Mouse (Mus musculus) limb, embryonic 10.5 days (tissue): ENCODE data around the gene Nxn. TPM values are rescaled to one million over a fixed set of nuclear protein-coding genes. Genes with fewer than 3 reads are reported as not detected.
A peak's percentile ranks its signal among the peaks of the same experiment; 100 is the strongest.

Experiments
- DNase-seq: peaks from one replicate; pipeline ENCODE4 v3.0.0-alpha.2; 2017; ENCODE audit warnings: low spot score
- H3K27ac ChIP-seq: fragments of 300-500 bp; sonication (generic); 2 replicates; pipeline ENCODE4 v1.5.1; 2016; ENCODE audit warnings: mild to moderate bottlenecking
- H3K27me3 ChIP-seq: fragments of 300-500 bp; sonication (generic); 2 replicates; pipeline ENCODE4 v1.6.1; 2016; ENCODE audit warnings: low read depth, mild to moderate bottlenecking; ENCODE audit not compliant: poor library complexity, severe bottlenecking
- H3K36me3 ChIP-seq: fragments of 300-500 bp; sonication (generic); 2 replicates; pipeline ENCODE4 v1.6.1; 2016; ENCODE audit warnings: mild to moderate bottlenecking, moderate library complexity
- H3K4me1 ChIP-seq: fragments of 300-500 bp; sonication (generic); 2 replicates; pipeline ENCODE4 v1.6.1; 2016
- H3K4me3 ChIP-seq: fragments of 300-500 bp; sonication (generic); 2 replicates; pipeline ENCODE4 v1.5.1; 2016; ENCODE audit warnings: mild to moderate bottlenecking, moderate library complexity
- H3K9me3 ChIP-seq: fragments of 300-500 bp; sonication (generic); replicated peaks from 2 replicates; pipeline ENCODE4 v1.6.1; 2016; ENCODE audit warnings: mild to moderate bottlenecking
- WGBS: fragments of 180-500 bp; shearing (Covaris S2); methylation state at CpG from one replicate; pipeline ENCODE4 v1.1.7; 2016; 5-methylcytosine and 5-hydroxymethylcytosine counted together
- polyA plus RNA-seq: library from polyadenylated mRNA; unstranded; fragments of >200 nt; fragmentation: Nextera tagmentation; extraction: Ambion mirVana; gene quantifications from 2 replicates; pipeline ENCODE4 v1.2.1, GENCODE M21; 2016

The Nxn gene
- polyA plus RNA-seq, 1 experiment from 2014 or later, result 53.3 TPM

- Histone ChIP-seq H3K27me3 (no peaks in the 10 kb centered on the region), H3K27ac (peak overlapping the region; percentile 72), H3K4me1 (peaks cover 63% of the 10 kb centered on the region), H3K9me3 (no peaks in the 10 kb centered on the region), H3K4me3 (no peak overlapping the region), H3K36me3 (peaks cover 15% of the 10 kb centered on the region)
- no peak for DNase-seq
- WGBS, result 64% methylated on average over 9 of the region's 9 CpGs
These were observed 79.1 kb downstream of the Nxn start for GRCm38 (mm10) chr11:76319714-76320435.

- H3K9me3 ChIP-seq, result no peaks in the 10 kb centered on the region
- H3K27ac ChIP-seq, result no peak overlapping the region
- peaks cover 18% of the 10 kb centered on the region for H3K36me3 ChIP-seq
- H3K4me1 ChIP-seq, result peaks cover 63% of the 10 kb centered on the region
- H3K4me3 ChIP-seq, result no peak overlapping the region
- no peak for DNase-seq
- no peaks in the 10 kb centered on the region for H3K27me3 ChIP-seq
- WGBS, result 69% methylated on average over 2 of the region's 2 CpGs
These were observed 81.0 kb downstream of the Nxn start for GRCm38 (mm10) chr11:76317904-76318303.

DNA sequence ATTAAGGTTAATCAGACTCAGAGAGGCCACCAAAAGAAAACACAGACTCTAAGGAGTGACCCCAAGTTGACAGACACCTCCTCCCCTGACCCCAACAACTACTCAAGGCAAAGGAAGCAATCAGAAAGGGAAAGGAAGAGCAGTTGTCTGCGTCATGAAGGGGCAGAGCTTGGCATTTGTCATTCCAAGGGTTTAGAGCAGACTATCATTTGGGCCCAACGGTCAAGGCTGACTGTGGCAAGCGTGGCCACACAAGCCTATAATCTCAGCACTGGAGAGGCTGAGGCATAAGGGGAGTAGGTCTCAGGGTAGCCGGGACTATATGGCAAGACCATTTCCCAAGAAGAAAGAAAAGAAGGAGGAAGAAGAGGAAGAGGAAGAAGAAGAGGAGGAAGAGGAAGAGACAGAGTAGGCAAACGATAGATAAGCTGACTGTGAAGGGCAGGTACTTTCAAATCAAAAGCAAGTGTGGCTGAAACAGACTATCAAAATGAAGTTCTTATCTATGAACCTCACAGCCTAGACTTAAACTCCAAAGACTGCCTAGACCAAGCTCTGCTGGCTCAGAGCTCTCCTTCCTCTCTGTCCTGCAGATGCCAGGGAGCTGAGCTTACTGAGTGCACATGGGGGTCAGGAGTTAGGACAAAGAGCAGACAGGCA lies 83.0 kb downstream of the Nxn start:
- DNase-seq, result no peak
- WGBS, result 84% methylated on average over 5 of the region's 5 CpGs
- peaks cover 70% of the 10 kb centered on the region for H3K4me1 ChIP-seq

GRCm38 (mm10) chr11:76314741-76315140 lies 84.2 kb downstream of the Nxn start:
- no peak for DNase-seq
- H3K4me3 ChIP-seq, result no peak overlapping the region
- H3K36me3 ChIP-seq, result 0 out of 2 replicates have a peak, but pooled peaks cover 3% of the 10 kb centered on the region
- no peaks in the 10 kb centered on the region for H3K27me3 ChIP-seq
- no peak overlapping the region for H3K27ac ChIP-seq
- 93% methylated on average over 4 of the region's 4 CpGs for WGBS
- H3K9me3 ChIP-seq, result no peaks in the 10 kb centered on the region
- peaks cover 72% of the 10 kb centered on the region for H3K4me1 ChIP-seq

More for the DNA sequence above, 83.0 kb downstream of the Nxn start:
- H3K4me3 ChIP-seq, result no peak overlapping the region
- H3K9me3 ChIP-seq, result no peaks in the 10 kb centered on the region
- no peaks in the 10 kb centered on the region for H3K27me3 ChIP-seq
- H3K27ac ChIP-seq, result no peak overlapping the region
- H3K36me3 ChIP-seq, result peaks cover 10% of the 10 kb centered on the region

DNA sequence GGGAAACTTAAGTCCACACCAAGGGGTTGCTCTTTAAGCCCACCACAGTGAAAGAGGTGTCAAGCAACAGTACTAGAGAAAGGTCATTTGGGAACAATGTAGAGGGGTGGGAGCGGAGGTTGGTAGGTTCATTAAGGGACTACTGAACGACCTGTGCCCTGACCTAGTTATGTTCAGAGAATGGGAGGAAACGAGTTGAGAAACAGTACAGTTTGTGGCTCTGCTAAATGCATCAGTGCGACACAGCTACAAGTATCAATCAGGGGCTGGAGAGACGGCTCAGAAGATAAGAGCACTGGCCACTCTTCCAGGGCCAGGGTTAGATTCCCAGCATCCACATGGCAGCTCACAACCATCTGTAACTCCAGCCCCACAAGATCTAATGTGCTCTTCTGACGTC lies 84.8 kb downstream of the Nxn start:
- Histone ChIP-seq H3K27ac (peak overlapping the region; percentile 43; the same call in 1 of the 2 replicates), H3K36me3 (0 out of 2 replicates have a peak, but pooled peaks cover 3% of the 10 kb centered on the region), H3K27me3 (no peaks in the 10 kb centered on the region), H3K4me3 (no peak overlapping the region), H3K4me1 (peaks cover 74% of the 10 kb centered on the region), H3K9me3 (no peaks in the 10 kb centered on the region)
- no peak for DNase-seq
- WGBS, result 65% methylated on average over 6 of the region's 6 CpGs

GRCm38 (mm10) chr11:76312805-76313204 lies 86.1 kb downstream of the Nxn start:
- 0 out of 2 replicates have a peak, but pooled peaks cover 3% of the 10 kb centered on the region for H3K36me3 ChIP-seq
- peak overlapping the region; percentile 86 for H3K27ac ChIP-seq
- DNase-seq, result no peak
- H3K27me3 ChIP-seq, result no peaks in the 10 kb centered on the region
- WGBS, result 57% methylated on average over 4 of the region's 4 CpGs
- H3K9me3 ChIP-seq, result no peaks in the 10 kb centered on the region
- no peak overlapping the region for H3K4me3 ChIP-seq
- peaks cover 77% of the 10 kb centered on the region for H3K4me1 ChIP-seq

DNA sequence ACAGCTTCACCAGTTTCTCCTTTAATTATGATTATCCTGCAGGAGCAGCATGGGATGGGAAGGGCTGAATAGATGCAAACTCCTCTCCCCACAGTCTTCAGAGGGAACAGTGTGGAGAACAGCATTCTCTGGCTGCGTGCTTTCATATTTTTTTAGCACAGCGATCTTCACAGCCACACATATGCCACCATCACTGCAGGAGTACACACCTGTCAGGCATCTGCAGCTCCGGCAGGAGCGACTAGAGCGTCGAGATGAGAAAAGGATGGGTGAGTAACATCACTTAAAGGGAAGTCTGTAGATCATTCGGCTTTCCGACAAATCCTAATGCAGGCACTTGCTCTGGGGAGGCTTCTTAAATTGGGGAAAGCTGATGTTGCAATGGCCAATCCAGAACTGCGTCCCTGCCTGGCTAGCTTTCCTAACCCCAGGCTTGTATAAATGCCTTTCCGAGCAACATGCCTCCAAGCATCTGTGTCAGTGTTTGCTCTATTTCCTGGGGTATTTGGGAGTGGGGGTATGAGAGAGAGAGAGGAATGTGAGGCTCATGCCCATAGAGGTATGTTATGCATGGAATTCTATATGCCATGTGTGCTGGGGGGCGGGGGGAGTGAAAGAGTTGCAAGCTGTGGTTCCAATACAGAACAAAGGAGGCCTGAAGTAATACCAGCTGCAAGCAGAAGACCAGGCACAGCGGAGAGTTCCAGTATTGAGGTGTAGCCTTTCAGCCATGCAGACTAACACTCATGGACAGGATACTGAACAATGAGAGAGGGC lies 87.5 kb downstream of the Nxn start:
- Histone ChIP-seq H3K27ac (peak overlapping the region; percentile 86), H3K4me3 (peak overlapping the region; percentile 23; the same call in 1 of the 2 replicates), H3K9me3 (no peaks in the 10 kb centered on the region), H3K36me3 (0 out of 2 replicates have a peak, but pooled peaks cover 3% of the 10 kb centered on the region), H3K27me3 (no peaks in the 10 kb centered on the region), H3K4me1 (peaks cover 86% of the 10 kb centered on the region)
- peak; percentile 52 for DNase-seq
- 66% methylated on average over 12 of the region's 12 CpGs for WGBS

DNA sequence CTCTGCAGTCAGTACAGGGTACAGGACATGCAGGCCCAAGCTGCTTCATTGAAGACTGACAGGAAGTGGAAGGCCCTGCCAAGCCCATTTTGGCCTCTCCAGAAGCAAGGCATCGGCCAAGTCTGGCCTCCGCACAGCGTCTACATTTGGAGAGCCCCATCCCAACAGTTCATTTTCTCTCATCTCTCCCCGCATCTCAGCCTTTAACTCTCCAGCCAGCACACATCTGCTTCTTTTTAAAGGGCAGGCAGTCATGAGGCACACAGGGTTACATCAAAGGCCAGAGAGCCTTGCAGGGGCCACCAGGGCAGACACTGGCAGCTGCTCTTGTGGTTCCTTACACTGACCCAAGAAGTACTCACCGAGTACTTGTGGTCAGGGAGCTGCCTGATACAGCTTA lies 89.1 kb downstream of the Nxn start:
- 8% methylated on average over 5 of the region's 5 CpGs for WGBS
- Histone ChIP-seq H3K4me1 (peaks cover 100% of the 10 kb centered on the region), H3K36me3 (0 out of 2 replicates have a peak, but pooled peaks cover 3% of the 10 kb centered on the region), H3K9me3 (no peaks in the 10 kb centered on the region), H3K27me3 (no peaks in the 10 kb centered on the region), H3K27ac (peak overlapping the region; percentile 86), H3K4me3 (0 out of 2 replicates have a peak overlapping the region, but pooled peaks have one; percentile 21)
- peak; percentile 68 for DNase-seq

- Histone ChIP-seq H3K4me3 (peak overlapping the region; percentile 21; the same call in 1 of the 2 replicates), H3K36me3 (no peaks in the 10 kb centered on the region), H3K4me1 (peaks cover 97% of the 10 kb centered on the region), H3K27ac (peak overlapping the region; percentile 86), H3K27me3 (no peaks in the 10 kb centered on the region), H3K9me3 (no peaks in the 10 kb centered on the region)
- DNase-seq, result no peak
- WGBS, result 9% methylated on average over 6 of the region's 6 CpGs
These were observed 89.9 kb downstream of the Nxn start for GRCm38 (mm10) chr11:76309072-76309471.

GRCm38 (mm10) chr11:76306769-76307168 lies 92.2 kb downstream of the Nxn start:
- Histone ChIP-seq H3K4me3 (no peak overlapping the region), H3K27me3 (no peaks in the 10 kb centered on the region), H3K27ac (peak overlapping the region; percentile 51; the same call in 1 of the 2 replicates), H3K9me3 (no peaks in the 10 kb centered on the region), H3K36me3 (no peaks in the 10 kb centered on the region), H3K4me1 (peaks cover 88% of the 10 kb centered on the region)
- 57% methylated on average over 4 of the region's 4 CpGs for WGBS
- no peak for DNase-seq

DNA sequence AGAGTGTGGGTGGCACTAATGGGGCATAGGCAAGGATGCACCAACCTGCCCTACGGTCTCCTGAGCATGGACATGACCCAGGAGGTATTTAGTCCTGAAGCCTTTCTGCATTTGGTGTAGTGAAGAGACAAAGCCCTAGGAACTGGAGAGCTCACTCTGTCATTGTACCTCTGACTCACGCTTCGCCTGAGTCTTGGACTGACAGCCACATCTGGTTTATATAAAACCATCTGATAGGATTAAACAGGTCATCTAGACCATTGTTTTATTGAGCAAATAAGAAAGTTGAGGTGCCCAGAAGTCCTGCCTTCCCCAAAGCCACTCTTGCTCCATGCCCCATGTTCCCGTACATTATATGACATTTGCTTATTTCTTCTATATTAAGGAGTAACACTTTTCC lies 93.4 kb downstream of the Nxn start:
- Histone ChIP-seq H3K27ac (0 out of 2 replicates have a peak overlapping the region, but pooled peaks have one; percentile 34), H3K4me3 (no peak overlapping the region), H3K9me3 (no peaks in the 10 kb centered on the region), H3K27me3 (no peaks in the 10 kb centered on the region), H3K4me1 (peaks cover 88% of the 10 kb centered on the region), H3K36me3 (no peaks in the 10 kb centered on the region)
- no peak for DNase-seq
- WGBS, result 53% methylated on average over 4 of the region's 4 CpGs

GRCm38 (mm10) chr11:76303368-76303767 lies 95.6 kb downstream of the Nxn start:
- whole genome bisulfite sequencing, result 83% methylated on average over 10 of the region's 11 CpGs
- no peak overlapping the region for H3K4me3 ChIP-seq
- H3K9me3 ChIP-seq, result no peaks in the 10 kb centered on the region
- no peaks in the 10 kb centered on the region for H3K27me3 ChIP-seq
- H3K36me3 ChIP-seq, result no peaks in the 10 kb centered on the region
- H3K27ac ChIP-seq, result no peak overlapping the region
- peaks cover 81% of the 10 kb centered on the region for H3K4me1 ChIP-seq
- DNase-seq, result no peak
